Mouse (Mus musculus) liver, adult 2 months (tissue): ENCODE measurements around the gene Nfix.

Experiments
- CTCF ChIP-seq: fragments of 200-500 bp; IDR thresholded peaks from 2 replicates; pipeline ENCODE4 v1.5.1; 2011; ENCODE audit warnings: low read depth, low read length, control low read depth
- POLR2A ChIP-seq: fragments of 200-500 bp; IDR thresholded peaks from 2 replicates; pipeline ENCODE4 v1.6.1; 2011; ENCODE audit warnings: low read length, control low read depth; ENCODE audit not compliant: insufficient read depth; ENCODE audit errors: extremely low read depth

- TF ChIP-seq POLR2A, result peak; percentile 99
- TF ChIP-seq CTCF, result 0 out of 2 replicates have a peak, but pooled peaks have one; percentile 2
Observed at GRCm38 (mm10) chr8:84846722-84847572, 46.8 kb upstream of the Nfix start, which contains the start of gene Calr.
